Mouse (Mus musculus) induced T-regulatory cell, adult 2 months (primary cell): Measurements from ENCODE around the gene Omd.
"Not testable (repeated sequence)": the region's sequence is repeated elsewhere in the genome, so short reads cannot be mapped to it uniquely, and the experiment has no call there.

Experiments
- DNase-seq: peaks from one replicate; pipeline ENCODE4 v3.0.0-alpha.2; 2012; ENCODE audit warnings: low read depth

Omd gene

DNA sequence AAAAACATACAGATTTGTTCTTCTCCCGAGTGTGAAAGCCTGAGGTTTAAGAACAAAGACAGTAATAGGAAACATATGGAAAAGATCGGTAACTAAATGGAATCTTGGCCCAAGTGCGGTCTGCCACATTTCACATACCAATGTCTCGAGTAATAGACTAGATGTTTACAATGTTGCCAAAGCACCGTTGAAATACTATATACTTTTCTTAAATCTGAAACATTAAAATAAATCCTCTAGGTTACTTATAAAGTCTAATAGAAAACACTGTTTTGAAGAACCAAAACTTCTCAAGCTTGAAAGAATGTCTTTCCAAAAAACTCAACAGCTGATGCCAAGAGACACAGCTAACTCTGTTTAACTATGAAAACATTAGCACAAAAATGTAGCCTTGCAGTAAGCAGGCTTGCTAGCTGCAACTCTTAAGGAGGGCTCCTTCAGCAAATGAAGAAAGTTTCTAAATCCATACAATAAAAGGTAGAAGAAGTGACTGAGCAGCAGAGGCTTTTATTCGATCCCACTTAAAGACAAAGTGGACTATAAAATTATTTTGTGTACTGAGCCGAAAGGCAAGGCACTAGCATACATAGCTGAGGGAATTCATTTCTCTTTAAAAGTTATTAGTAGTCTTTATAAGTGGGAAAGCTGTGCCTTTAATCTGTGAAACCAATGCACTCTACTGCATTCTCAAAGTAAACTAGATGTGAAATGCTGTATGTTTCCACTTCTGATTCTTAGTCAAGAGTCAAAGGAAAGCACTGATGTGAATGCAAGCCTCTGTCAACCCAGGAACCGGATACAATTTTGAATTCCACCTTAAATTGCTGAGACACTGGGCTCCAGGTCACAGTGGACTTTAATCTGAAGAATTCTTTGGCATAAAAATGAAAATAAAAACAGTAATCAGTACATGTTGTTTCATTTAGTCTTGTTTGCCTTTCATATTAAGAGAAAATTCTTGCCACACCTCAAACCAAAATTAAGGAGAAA lies at the start of gene Omd:
TSS of gene Omd (plus strand) at position 922 of the 990 bp plus-strand sequence.
- DNase-seq, result no peak

DNA sequence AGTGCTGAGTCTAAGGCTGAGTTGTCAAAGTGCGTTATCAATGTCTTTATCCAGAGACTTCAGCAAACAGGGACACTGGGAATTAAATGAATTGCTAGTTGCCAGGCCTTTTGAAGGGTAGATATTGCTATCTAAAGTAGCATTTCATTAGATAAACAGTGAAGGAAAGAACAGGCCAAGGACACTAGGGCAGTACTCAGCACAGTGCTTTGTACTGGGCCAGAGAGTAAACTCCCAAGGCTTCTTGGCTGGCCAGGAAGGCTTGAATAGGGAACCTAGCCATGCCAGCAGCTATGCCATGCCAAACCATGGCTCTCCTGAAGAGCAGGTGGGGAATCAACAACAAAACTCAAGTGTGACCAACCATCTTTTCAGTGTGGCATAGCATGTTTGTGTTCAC lies 45.3 kb upstream of the Omd start:
- no peak for DNase-seq

DNA sequence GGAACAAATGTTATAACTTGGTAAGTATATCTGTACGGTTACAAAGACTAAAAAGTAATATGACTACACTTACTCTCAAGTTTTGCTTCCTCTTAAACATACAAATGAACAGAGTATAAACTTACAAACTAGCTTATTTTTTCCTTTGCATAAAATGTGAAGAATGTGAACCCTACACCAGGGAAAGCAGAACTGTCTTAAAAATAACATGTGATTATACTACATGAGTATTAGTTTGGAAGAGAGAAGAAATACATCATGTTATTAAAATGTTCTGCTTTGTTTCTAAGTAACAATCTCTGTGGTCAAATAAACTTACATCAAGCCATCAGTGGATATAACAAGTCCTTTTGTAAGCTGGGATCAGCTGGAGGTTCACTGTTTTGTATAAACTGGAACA lies 43.6 kb upstream of the Omd start:
- no peak for DNase-seq

DNA sequence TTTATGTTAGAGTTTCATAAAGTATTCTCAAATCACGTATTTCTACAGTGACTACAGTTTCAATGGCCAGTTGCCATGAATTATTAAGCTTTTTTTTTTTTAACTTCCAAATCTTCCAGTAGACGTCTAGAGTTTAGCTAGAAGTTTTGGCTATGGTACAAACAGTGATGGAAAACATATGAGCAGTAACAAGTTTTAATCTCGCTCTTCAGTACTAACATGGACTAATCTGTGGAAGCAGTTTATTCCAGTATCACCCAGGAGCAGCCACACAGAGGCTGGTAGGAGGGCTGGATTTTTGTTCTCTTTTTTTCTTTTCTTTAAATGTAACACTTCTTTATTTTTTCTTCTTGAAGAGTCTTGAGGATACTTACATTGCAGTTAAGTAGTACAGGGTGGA lies 38.0 kb upstream of the Omd start, which contains the start of gene Aspn:
TSS of gene Aspn (plus strand) at position 165 of the 400 bp plus-strand sequence.
- no peak for DNase-seq

DNA sequence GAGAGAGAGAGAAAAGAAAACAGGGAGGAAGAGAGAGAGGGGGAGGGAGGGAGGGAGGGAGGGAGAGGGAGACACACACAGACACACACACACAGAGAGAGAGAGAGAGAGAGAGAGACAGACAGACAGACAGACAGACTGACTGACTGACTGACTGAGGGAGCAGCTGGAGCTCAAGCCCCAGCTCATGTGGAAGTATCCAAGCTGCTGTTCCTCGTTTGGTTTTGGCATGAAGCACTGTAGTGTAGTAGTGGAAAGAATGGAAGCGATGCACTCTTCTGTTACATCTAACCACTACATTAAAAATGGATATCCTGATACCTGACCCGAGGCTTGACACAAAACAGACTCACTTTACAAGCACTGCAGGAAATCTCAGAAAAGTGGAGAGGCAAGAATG lies 36.6 kb upstream of the Omd start:
- DNase-seq, result no peak

DNA sequence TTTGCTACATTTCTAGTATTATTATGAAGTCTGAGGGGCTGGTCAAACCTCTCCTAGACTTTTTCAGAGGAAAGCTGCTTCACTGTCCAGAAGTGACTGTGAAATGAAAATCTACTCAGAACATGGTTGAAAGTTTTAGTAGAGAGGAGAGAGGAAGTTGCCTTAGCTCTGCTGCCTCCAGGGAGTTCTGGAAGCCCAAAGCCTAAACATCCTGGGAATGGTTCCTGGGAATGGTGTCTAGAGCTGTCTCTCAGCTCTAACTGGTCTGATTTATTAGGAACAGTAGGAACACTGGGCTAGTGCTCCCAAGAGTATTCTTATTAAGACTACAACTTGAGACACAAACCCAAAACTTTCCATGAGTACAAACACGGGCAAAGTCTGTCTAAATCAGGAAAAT lies 35.7 kb upstream of the Omd start:
- no peak for DNase-seq

DNA sequence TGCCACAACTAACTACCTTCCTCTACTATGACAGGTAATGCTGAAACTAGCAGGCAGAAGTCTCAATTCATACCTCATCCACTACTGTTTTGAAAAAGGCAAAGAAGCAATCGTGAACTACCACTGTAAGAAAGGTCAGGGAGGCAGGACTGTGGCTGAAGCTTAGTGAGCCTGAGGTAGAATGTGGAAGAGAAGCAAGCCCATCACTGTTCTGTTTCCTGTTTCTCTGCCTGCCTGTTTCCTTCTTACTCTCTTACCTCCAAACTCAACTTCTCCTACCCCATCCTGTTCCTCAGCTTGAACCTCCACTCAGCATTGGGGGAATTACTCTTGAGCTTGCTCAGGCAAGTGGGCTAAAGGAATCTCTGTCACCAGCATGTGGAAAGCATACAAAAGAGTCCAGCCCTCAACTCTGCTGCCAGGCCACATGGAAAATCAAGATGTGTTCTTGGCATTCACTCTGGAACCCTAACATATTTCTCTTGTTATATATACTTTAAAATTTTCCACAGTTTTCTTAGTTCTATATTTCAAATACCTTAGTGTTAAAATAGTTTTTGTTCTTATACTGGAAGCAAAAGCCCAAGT lies 34.6 kb upstream of the Omd start:
- peak; percentile 5 for DNase-seq

DNA sequence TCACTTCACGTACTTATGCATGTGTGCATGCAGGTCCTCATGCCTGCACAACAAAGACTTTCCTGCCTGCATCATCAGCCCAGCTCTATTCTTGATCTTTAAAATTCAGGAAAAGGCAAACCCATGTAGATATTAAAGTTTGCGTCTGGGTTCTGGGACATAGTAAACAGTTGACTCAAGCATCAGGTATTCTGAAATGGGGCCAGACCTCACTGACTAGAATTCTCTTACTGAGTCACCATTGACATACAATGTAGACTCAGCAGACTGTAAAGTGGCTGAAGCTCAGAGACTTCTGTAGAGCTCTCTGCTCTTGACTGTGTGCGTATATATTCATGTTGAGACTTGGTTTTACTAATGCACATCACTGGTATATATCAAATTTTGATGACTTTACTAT lies 32.6 kb upstream of the Omd start:
- no peak for DNase-seq

DNA sequence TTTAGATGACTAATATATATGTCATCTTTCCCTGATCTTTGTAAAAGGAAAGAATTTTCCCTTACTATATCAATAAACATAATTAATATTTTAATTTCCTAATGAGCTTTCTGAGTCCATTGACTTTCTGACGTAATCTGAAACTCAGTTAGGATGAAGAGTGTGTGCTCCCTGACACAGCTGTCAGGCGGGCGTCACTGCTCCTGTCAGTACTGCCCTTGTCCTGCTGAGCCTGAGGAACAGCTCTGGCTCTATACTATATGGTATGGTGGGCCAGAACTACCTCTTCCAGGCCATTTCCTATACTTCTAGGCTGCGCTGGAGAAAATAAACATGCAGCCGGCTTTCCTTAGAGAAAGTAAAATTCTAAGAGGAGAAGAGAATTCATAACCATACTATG lies 27.7 kb upstream of the Omd start:
- DNase-seq, result no peak

DNA sequence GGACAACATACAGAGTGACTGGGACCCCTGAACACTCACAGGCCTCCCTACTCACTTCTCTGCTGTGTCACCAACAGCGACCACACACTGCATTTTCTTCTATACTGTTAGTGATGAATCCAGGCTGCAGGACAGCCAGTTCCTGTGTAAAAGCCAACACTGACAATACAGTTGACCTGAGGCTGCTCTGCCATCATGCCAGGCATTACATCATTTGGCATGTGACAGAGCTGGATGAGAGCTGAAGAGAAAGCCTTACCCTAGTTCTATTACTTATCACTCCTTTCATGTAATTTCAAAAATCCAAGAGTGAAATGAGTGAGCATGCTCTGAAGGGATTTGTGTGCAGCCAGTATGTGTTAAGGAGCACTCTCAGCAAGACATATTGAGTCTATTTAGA lies 26.1 kb upstream of the Omd start:
- DNase-seq, result peak; percentile 6

DNA sequence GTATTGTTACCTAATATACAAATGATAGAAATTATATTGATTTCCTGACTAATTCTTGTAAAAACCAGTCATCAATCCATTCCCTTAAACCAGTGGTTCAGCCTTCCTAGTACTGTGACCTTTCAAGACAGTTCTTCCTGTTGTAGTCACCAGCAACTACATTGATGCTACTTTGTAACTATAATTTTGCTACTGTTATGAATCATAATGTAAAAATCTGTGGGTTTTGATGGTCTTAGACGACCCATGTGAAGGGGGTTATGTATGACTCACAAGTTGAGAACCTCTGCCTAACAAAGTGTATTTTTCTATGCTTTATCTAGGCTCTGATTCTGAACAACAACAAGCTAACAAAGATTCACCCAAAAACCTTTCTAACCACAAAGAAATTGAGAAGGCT lies 25.3 kb upstream of the Omd start:
- DNase-seq, result peak; percentile 37

DNA sequence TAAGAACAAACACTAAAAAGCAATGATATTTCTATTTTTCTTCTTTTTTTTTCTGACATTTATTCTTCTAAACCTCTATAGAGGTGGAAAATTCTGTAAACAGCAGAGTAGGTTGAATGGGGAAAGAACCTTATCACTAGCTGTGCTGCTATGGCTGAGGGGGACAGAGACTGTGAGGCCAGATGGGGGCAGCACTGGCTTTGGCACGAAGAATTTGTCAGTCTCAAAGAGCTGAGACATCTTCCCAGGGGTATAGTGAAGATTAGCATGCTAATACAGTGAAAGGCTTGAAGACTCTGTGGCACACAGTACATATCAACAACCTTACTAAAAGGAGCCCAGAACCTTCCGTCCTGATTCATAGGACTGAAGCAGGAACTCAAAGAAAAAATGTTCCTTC lies 23.1 kb upstream of the Omd start:
- DNase-seq, result peak; percentile 27

DNA sequence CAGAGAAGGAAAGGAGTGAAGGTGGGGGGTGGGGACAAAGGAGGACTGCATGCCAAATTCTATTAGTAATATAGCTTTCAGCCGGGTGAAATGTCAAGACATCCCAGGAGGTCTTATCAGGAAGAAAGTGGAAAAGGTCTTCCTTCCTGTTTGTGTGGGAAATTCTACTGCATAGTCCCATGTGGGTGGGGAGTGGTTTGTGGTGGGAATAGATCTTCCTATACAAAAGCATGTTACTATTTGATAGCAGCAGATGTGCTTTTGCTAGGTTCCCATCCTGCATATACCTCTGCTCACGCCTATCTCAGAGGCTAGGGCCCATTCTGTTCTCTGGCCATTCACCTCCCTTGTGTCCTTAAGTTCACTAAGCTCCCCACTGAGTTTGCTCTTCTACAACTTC lies 21.4 kb upstream of the Omd start:
- DNase-seq, result no peak

DNA sequence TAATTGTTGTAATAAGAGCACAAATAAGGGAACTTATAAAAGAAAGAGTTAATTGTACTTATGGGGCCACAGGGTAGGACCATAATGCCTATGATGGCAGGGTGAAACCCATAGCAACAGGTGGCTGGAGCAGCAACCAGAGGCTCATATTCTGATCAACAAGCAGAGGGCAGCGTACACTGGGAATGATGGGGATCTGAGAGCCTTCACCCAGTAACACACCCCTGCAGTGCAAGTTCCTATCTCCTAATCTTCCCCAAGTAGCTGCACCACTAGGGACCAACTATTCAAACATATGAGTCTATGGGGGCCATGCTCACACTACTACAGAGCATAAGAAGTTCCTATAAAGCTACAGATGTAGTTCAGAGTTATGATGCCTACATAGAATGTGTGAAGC lies 17.9 kb upstream of the Omd start:
- DNase-seq, result no peak

DNA sequence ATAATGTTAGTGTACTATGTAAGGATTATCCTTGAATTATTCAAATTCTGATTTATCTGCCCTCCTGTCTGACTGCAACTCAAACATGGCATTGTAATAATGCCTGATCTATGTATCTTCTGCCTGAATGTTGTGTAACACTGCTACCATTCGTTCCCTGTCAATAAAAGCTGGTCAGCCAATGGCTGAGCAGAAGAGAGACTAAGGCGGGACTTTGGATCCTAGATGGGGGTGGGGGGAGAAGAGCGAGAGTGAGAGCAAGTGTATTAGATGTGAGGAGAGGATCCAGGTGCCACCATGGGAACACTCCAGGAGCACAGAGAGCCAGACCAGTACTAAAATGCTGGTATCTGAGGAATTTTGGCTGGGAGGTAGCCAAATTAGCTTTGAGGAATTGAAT lies 11.9 kb upstream of the Omd start:
- DNase-seq, result no peak

DNA sequence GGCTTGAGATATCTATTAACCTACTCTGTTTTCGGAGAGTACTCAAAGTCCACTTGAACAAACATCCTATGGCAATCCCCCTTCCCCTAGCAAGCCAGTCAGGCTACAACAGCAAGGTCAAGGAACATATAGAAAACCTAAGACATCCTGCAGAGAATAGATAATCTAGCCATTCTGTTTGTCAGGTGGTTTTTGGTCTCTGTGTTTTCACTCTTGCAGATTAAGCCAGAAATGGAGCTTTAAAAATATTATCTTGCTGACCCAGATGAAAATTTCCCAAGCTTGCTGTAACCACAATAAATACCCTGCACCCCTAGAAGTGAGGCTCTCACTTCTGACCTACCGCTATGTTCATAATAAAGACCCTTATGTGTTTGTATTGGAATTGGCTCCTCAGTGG lies 10.8 kb upstream of the Omd start:
- DNase-seq, result no peak

DNA sequence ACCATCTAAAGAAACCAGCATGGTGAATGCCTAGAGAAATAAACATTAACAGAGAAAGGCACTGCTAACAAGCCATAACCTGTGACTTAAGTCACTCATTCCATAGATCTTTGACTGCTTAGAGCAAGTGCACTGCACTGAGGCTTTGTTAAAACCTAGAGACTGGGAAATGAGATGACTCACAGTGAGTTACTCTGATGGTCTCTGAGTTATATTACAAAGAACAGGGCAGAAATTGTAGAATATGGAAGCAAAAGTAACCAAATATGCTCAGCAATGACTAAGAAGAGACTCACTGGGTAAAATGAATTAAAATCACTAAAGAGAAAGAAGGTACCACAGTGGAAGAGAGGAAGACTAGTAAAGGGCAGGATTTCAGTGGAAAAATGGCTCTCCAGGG lies 1.6 kb downstream of the Omd start:
- DNase-seq, result no peak

DNA sequence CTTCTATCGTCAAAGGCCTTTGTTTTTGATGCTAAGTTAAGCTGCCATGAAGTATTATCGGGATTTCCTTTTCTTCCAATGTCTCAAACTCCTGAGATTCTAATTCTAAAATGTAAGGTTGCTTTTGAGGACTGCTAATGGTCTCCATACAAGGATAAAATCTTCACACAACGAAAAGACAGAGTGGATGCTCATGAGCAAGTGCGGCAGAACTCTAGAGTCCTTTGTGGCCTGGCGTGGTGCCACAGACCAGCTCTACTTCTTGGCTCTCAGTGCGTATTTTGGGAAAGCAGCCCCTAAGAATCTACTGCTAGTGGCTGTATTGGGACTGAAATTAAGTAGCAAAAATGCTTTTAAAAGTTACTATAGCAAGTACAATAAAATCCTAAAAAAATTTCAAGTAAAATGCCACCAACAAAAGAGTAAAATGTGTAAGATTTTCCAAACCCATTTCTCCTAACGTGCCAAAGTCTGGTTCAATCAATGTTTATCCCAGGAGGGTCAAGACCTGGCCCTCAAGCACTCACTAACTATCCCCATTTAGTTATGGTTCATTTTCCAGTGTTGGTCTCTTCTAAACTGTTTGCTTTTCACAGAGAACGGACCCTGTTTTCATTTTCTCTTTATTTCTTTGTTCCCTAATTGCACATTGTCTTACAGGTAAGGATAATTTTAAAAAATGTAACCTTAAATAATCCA lies 2.2 kb downstream of the Omd start:
- DNase-seq, result no peak

DNA sequence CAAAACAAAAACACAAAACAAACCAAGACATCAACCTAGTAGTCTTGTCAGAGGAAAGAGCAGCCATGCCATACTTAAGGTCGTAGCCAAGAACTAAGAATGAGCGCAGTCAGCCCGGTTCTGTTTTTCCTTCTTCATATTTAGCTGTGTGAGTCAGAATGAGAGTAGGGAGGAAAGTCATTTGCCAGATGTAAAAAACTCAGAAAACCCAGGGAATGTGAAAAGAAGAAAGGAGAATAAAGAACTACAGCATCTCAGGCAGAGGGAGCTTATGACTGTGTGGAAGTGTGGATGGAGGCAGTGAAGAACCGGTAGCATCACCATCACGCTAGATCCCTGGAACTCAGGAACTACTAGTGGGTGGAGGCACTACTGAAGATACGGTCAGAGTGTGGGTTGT lies 3.8 kb downstream of the Omd start:
- no peak for DNase-seq

DNA sequence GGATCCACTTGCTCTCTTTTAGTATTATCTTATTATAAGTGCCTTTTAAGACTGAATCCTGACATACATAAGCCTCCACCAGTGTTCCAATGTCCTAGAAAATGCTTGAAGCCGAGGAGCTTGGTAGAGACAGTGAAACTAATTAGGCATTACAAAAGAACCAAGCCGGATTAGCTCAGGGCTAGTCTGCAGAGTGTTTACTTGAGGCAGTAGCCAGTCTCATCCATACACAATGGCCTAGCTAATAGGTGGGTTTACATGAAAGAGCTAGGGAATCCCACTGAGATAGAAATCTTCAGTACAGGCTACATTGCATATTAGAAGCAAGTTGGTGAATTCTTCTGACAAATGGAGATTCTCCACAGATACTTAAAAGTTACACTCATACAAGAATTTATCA lies 20.3 kb downstream of the Omd start:
- not testable (repeated sequence) for DNase-seq

DNA sequence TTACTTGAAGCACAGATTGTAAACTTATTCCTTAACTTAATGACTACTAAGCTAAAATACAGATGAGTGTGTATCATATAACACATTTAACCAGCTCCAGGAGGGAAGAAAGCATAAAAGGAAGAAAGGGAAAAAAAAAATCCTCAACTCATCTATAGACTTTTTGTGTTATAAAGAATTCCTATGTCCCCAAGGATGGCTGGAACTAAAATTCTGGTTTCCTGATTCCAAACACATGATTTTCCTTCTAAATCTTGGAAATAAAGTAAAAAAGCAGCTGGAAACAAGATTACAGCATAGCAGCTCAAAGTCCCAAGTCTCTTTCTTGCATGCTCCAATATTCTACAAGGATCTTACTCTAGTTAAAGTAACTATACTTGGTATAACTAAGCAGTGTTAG lies 21.3 kb downstream of the Omd start:
- DNase-seq, result no peak

DNA sequence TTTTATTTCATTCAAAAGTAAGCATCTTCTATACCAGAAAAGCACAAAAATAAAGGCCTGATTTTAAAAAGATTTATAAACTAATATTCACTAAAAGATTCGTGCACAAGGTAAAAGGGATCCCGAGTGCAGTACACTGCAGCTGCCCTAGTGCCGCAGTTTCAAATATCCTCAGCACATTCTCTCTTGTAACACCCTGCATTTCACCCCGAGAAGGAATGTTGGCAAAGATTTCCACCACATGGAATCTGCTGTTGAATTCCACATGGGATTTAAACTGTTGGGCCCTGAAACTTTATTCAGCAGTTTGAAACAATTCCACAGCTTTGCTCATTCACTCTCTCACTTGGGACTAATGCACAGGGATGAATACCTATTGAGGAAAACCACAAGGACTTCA lies 25.5 kb downstream of the Omd start, which contains the start of gene Ogn:
TSS of gene Ogn (plus strand) at position 333 of the 400 bp plus-strand sequence.
- DNase-seq, result no peak
